In genomic region chr5:140095203-140095602, GRCm38 (mm10) we compare ENCODE assay signal across 10 mouse cellular contexts.
DNase-seq lines count a peak whose midpoint lies in the region; ATAC-seq lines count a peak whose summit lies in the region.
"Had no signal": no experiment of that assay in that cellular context is flagged by ENCODE, and none has a peak within 500 bp of the region (broad histone marks: within the 10 kb centered on the region; RNA-seq: fewer than 3 reads in every experiment).

No protein-coding gene starts in this region.

- no peak overlapping the region for H3K9ac ChIP-seq in neural tube, embryonic 12.5 days
- no peak overlapping the region for H3K9ac ChIP-seq in intestine, embryonic 16.5 days (ENCODE audit: low read depth, low read length)
- H3K9ac ChIP-seq: lung, embryonic 14.5 days had no signal

- no peak overlapping the region for H3K4me3 ChIP-seq in hindbrain, embryonic 10.5 days
- no peak overlapping the region for H3K4me3 ChIP-seq in neural tube, embryonic 12.5 days
- no peak overlapping the region for H3K4me3 ChIP-seq in intestine, embryonic 16.5 days (ENCODE audit: low read length)

- peak; percentile 78 for ATAC-seq in neural tube, embryonic 12.5 days (ENCODE audit: low FRiP score, low read depth)
- ATAC-seq in intestine, embryonic 16.5 days: no peak

- peaks cover 34% of the 10 kb centered on the region; the same call in 1 of the 2 replicates for H3K36me3 ChIP-seq in hindbrain, embryonic 10.5 days
- H3K36me3 ChIP-seq in neural tube, embryonic 12.5 days: peaks cover 7% of the 10 kb centered on the region; the same call in 1 of the 2 replicates
- no peaks in the 10 kb centered on the region for H3K36me3 ChIP-seq in intestine, embryonic 16.5 days (ENCODE audit: control insufficient read depth, insufficient read depth, low read length)

- 62% methylated on average over 2 of the region's 2 CpGs for WGBS in hindbrain, embryonic 10.5 days
- WGBS in neural tube, embryonic 12.5 days: 28% methylated on average over 2 of the region's 2 CpGs
- 88% methylated on average over 2 of the region's 2 CpGs for WGBS in intestine, embryonic 16.5 days

- peaks cover 10% of the 10 kb centered on the region for H3K4me1 ChIP-seq in hindbrain, embryonic 10.5 days (replicated peaks)
- H3K4me1 ChIP-seq in neural tube, embryonic 12.5 days: peaks cover 19% of the 10 kb centered on the region
- H3K4me1 ChIP-seq in intestine, embryonic 16.5 days (ENCODE audit: control insufficient read depth, insufficient read depth, low read length): no peaks in the 10 kb centered on the region

- H3K9me3 ChIP-seq in hindbrain, embryonic 10.5 days: no peaks in the 10 kb centered on the region
- H3K9me3 ChIP-seq in neural tube, embryonic 12.5 days: no peaks in the 10 kb centered on the region
- no peaks in the 10 kb centered on the region for H3K9me3 ChIP-seq in intestine, embryonic 16.5 days (ENCODE audit: control insufficient read depth, low read length)

- H3K4me2 ChIP-seq in neural tube, embryonic 12.5 days (replicated peaks): no peak overlapping the region
- no peak overlapping the region for H3K4me2 ChIP-seq in intestine, embryonic 16.5 days (ENCODE audit: low read depth, low read length)
- H3K4me2 ChIP-seq: lung, embryonic 14.5 days had no signal

- peak; percentile 50 to 71 for DNase-seq in cerebellum, postnatal 10 days
- no peak for DNase-seq in cerebellum, adult 11 months
- DNase-seq in hindbrain, embryonic 10.5 days (ENCODE audit: low spot score): no peak
- DNase-seq in layer of hippocampus, postnatal 14 days (ENCODE audit: low spot score in 2 of 2): peak; percentile 56 to 89
- DNase-seq in retina, embryonic 14.5 days (ENCODE audit: low spot score): no peak
- DNase-seq in lung, postnatal 4 days: no peak
- DNase-seq: lung, embryonic 14.5 days had no signal

- H3K27me3 ChIP-seq in hindbrain, embryonic 10.5 days (ENCODE audit: insufficient read depth, poor library complexity, severe bottlenecking): no peaks in the 10 kb centered on the region
- H3K27me3 ChIP-seq in neural tube, embryonic 12.5 days (replicated peaks): no peaks in the 10 kb centered on the region
- H3K27me3 ChIP-seq in intestine, embryonic 16.5 days (replicated peaks; ENCODE audit: control insufficient read depth, insufficient read depth, low read length): no peaks in the 10 kb centered on the region

- peak overlapping the region; percentile 70 for H3K27ac ChIP-seq in hindbrain, embryonic 10.5 days
- peak overlapping the region; percentile 55; the same call in 1 of the 2 replicates for H3K27ac ChIP-seq in neural tube, embryonic 12.5 days
- H3K27ac ChIP-seq in intestine, embryonic 16.5 days (ENCODE audit: low read length): no peak overlapping the region
- H3K27ac ChIP-seq: kidney, postnatal 0 days had no signal

Comparison
In these comparisons a context has a peak if more than half of its experiments do, and no peak if none do; other contexts are left out.
1. DNase-seq: peak in cerebellum, postnatal 10 days (2 of 2) and layer of hippocampus, postnatal 14 days (2 of 2); none in cerebellum, adult 11 months (single experiment), hindbrain, embryonic 10.5 days (single experiment), retina, embryonic 14.5 days (single experiment) and lung, postnatal 4 days (0 of 2).